Mouse (Mus musculus) brain, embryonic 18.5 days (tissue): ENCODE results near the gene Apmap.
A peak's percentile ranks its signal among the peaks of the same experiment; 100 is the strongest.
"Not testable (repeated sequence)": the region's sequence is repeated elsewhere in the genome, so short reads cannot be mapped to it uniquely, and the experiment has no call there.

Experiments used
- DNase-seq: peaks from one replicate; pipeline ENCODE4 v3.0.0-alpha.2; 2012; ENCODE audit warnings: low read depth, low spot score

The Apmap gene

GRCm38 (mm10) chr2:150621698-150622097 is 13.3 kb upstream of the Apmap start:
- no peak for DNase-seq

DNA sequence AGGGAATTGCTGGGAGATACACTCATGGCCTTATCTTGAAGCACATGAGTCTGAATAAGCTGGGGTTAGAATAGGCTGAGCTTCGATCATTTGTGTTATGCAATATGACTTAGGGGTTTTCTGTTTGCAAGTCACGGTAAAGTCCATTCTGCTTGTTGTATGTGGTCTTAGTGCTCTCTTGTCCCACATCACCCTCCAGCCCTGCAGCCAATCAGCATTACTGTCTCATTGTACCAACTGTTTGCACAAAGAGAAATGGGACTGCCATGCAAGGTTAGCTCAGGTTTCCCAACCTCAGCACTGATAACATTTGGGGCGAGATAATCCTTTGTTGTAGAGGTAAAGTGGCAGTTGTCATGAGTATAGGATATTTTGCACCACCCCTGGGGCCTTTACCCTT is 1.7 kb upstream of the Apmap start:
- DNase-seq = no peak

DNA sequence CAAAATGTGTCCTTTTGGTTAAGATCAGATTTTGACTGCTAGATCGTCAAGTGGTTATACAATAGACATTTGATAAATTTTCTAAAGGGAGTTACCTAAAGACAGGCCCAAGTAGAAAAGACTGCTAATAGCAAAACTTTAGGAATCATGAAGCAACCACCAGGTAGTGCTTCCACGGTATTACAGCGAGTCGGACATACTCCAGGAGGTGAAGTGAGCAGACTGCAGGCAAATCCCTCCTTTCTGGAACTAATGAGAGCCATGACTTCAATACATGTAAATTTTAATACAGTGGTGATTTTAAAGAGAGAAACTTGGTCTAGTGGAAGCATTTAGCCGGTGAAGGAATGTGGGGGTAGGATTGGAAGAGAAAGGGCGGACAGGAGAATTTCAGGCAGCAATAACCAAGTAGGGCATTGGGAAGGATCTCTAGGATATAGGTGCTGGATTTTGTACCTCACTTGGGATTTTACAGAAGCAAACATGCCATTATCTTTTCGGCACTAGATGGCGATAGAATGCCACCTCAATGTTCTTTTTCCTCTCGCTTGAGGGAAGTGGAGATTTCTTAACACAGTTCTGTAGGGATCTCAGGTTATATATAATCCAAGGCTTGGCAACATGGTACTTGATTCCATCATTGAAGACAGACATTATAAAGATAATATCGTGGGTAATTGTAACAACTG is 649 bp upstream of the Apmap start:
- DNase-seq = peak; percentile 62

DNA sequence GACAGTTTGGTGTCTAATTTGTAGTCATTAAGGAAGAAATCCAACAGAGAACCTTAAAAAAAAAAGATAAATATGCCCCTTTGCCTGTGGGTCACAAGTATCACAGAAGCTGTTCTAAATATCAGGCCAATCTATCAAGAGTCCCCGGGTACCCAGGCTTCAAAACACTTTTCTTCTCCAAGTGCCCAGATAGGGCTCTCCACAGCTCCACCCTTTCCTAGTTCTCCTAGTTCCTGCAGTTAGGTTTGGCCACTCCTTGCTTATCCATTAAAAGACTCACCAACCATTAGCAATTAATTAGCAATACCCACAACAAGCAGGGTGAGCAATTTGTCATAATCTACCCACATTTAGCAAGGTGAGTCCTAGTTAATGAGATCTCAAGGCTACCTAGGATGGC is 1.3 kb downstream of the Apmap start:
- DNase-seq = no peak

DNA sequence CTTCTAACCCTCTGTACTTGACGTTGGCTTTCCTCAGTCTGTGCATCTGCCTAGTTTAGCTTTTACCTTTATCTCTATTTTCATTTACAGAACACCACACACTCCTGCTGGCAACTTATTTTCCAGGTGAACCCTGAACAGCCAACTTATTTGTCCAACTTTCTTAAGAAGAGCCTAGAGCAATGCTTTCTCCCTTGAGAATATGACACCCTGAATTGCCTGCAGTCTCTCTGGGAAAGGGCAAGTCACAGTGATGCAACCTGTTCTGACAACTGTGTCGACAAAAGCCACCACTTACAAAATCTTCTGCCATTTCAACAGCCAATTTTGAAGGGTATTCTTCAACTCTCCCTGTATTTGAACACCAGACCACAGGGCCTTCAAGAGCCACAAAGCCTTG is 3.6 kb downstream of the Apmap start:
- no peak for DNase-seq

- no peak for DNase-seq
These were observed 6.2 kb downstream of the Apmap start for GRCm38 (mm10) chr2:150602166-150602565.

DNA sequence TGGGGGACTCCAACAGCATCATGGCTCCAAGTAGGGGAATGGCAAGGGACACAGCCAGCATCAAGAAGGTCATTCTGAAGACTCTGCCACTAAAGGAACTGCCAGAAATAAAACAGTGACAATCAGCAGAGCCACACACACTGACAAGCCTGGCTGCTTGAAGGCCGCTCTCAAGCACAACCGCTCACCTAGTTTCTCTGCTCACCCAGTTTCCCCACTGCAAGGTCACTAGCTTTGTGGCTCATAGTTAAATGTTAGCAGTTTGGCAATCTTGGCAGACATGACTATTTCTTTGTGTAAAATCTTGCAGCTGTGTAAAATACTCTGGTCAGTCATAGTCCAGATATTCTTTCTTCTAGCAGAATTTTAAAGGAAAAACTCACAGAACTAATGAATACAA is 8.1 kb downstream of the Apmap start:
- DNase-seq = no peak

DNA sequence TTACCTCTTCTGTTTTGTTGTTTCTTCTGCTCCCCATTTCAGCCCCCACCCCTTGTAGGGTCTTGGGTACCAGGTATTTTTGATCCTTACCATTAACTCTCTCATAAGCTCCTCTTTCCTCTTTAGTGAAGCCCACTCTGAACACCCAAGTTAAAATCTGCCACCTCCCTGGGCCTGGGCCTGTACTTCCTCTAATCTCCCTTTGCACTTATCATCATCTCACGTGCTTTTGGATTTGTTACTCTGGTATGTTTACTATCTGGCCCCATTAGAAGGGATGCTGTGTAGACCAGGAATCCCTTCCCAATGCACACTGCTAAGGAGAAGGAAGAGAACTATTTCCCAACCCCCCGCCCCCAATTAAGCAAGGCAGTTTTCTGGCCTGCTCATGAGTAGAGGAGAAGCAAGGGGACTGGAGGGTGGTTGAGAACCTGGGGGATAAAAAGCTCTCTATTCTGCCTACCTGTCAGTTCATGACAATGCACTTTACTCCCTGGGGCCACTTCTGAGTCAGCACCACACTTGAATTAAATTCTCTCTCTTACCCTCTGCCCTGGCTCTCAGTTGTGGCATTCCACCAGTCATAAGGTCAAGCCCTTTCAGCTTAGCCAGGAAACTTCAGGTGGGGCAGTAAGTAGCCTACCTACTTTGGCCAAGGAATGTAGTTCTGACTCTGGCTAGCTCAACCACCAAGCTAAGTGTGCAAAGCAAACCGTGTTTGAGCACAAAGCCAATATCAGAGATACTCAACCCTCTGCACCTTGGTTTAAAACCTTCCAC is 12.8 kb downstream of the Apmap start:
- DNase-seq = no peak

GRCm38 (mm10) chr2:150589076-150589475 is 19.3 kb downstream of the Apmap start:
- DNase-seq = no peak

GRCm38 (mm10) chr2:150579628-150580027 is 28.7 kb downstream of the Apmap start:
- no peak for DNase-seq

DNA sequence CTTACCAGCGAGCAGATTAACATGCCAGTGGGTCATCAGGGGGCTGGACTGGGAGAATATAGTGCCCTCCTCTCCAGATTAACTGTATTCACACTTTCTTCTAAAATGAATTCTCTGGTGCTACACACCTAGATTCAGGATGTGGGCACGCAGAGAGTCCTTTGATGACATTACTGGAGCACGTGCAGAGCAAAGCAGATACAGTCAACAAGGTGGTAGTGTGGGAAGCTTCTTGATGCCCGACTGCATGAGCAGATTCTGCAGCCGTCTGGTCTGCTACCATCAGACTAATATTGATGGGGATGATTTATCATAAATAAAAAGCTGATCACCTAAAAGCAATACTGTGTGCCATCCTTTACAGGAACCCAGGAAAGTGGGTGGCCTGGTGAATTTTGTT is 29.8 kb downstream of the Apmap start:
- DNase-seq = no peak

- DNase-seq = no peak
These were observed 32.1 kb downstream of the Apmap start for GRCm38 (mm10) chr2:150576256-150576655.

GRCm38 (mm10) chr2:150572463-150572862 is 35.9 kb downstream of the Apmap start:
- no peak for DNase-seq

GRCm38 (mm10) chr2:150570761-150571160 is 37.6 kb downstream of the Apmap start:
- no peak for DNase-seq

DNA sequence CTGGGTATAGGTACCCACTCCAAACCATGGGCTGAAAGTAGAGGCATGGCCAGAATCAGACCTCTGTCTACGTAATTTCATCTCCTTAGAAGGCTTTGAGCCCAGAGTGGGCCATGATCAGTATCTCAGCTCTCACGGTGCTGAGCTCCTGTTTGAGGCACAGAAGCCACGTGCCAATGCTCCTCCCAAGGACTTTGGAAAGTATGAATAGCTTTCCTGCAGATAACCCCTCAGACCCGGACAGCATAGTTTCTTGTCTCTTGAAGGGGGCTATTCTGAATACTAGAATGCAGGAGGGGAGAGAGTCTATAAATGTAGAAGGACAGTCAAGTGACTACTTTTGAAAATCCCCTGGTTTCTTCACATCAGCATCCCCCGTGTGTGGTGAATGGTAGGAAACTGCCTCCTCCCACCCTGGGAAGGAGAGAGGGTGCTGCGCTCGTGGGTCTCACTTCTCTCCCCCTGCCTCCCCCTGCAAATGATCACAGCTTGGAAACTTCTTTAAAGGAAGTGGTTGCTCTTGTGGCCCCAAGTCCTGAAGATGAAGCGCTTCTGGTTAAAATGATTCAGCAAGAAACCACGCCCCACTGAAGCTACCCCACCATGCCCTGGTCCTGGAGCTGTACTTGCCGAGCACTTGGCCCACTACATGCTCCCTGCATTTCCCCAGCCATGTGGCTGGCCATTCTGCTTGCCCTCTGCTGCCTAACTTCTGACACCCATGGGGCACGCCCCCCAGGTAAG is 38.3 kb downstream of the Apmap start, which contains the start of gene Cst7:
Gene Cst7, plus strand, starts transcription at position 569 of the 744 bp plus-strand sequence.
- DNase-seq = no peak

DNA sequence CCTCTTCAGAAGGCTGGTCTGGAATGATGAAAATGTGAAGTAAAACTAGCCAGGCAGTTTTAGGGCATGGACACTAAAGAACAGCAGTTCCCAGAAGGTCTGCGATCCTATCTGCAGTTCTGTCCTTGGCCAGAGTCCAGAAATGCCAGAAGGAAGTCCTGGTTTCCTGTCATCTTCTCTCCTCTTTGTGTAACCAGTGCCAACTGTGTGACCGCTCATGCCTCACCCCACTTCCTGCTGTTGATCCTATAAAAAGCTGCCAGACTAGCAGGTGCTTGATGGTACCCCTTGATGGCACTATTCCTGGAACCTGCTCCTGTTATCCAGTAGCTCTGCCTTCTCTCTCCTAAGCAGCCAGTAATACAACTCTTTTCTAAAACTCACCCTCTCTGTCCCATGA is 41.3 kb downstream of the Apmap start:
- no peak for DNase-seq

DNA sequence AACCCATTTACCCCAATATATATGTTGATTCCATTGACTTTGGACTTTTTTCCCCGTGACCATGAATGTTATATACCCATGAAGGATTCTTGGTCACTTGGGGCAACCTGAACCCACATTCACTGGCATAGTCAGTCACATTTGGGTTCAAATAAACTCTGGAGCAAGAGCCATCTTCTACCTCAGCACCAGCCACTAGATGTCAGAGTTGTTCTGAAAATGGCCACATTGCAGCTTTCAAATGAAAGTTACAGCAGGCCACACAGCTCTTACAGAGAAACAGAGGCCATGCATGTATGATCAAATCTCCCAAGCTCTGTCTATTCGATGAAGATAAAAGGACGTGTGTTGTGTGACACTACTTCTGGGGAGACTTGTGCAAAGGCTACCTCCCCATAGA is 49.8 kb downstream of the Apmap start:
- DNase-seq = no peak

- not testable (repeated sequence) for DNase-seq
These were observed 58.8 kb downstream of the Apmap start for GRCm38 (mm10) chr2:150549576-150549975.
